Mouse (Mus musculus) liver, embryonic 16.5 days (tissue): Measurements from ENCODE around the gene Mylk2. TPM values are rescaled to one million over a fixed set of nuclear protein-coding genes. Genes with fewer than 3 reads are reported as not detected.

Experiments
- ATAC-seq: fragments of 200-750 bp; cut with Nextera tagmentation; 2 replicates; pipeline ENCODE4 v1.8.0; 2017; ENCODE audit warnings: low read depth, mild to moderate bottlenecking, moderate number of reproducible peaks, moderate library complexity
- H3K27ac ChIP-seq: fragments of 300-500 bp; sonication (generic); 2 replicates; pipeline ENCODE4 v1.5.1; 2014; ENCODE audit warnings: mild to moderate bottlenecking, low read length
- H3K27me3 ChIP-seq: fragments of 300-500 bp; sonication (generic); 2 replicates; pipeline ENCODE4 v1.6.1; 2014; ENCODE audit warnings: low read depth, low read length, mixed read lengths; ENCODE audit not compliant: control insufficient read depth, insufficient read depth
- H3K36me3 ChIP-seq: fragments of 300-500 bp; sonication (generic); 2 replicates; pipeline ENCODE4 v1.6.1; 2014; ENCODE audit warnings: mild to moderate bottlenecking; ENCODE audit not compliant: control insufficient read depth, insufficient read depth
- H3K4me1 ChIP-seq: fragments of 300-500 bp; sonication (generic); 2 replicates; pipeline ENCODE4 v1.6.1; 2014; ENCODE audit warnings: low read depth, low read length, mixed read lengths; ENCODE audit not compliant: control insufficient read depth
- H3K4me2 ChIP-seq: fragments of 300-500 bp; sonication (generic); 2 replicates; pipeline ENCODE4 v1.6.1; 2014; ENCODE audit warnings: low read depth, low read length, mixed read lengths
- H3K4me3 ChIP-seq: fragments of 300-500 bp; sonication (generic); 2 replicates; pipeline ENCODE4 v1.5.1; 2014; ENCODE audit warnings: low read depth, mild to moderate bottlenecking, low read length
- H3K9ac ChIP-seq: fragments of 300-500 bp; sonication (generic); 2 replicates; pipeline ENCODE4 v1.6.1; 2014; ENCODE audit warnings: low read depth, low read length
- H3K9me3 ChIP-seq: fragments of 300-500 bp; sonication (generic); replicated peaks from 2 replicates; pipeline ENCODE4 v1.6.1; 2016; ENCODE audit warnings: low read length; ENCODE audit not compliant: control insufficient read depth
- WGBS: fragments of 180-500 bp; shearing (Covaris S2); extraction: QIAGEN DNeasy Blood & Tissue Kit; methylation state at CpG from one replicate; pipeline ENCODE4 v1.1.7; 2014; ENCODE audit not compliant: insufficient replicate concordance; 5-methylcytosine and 5-hydroxymethylcytosine counted together
- polyA plus RNA-seq: library from polyadenylated mRNA; unstranded; fragments of >200 nt; fragmentation: Nextera tagmentation; extraction: Ambion mirVana; gene quantifications from 2 replicates; pipeline ENCODE4 v1.2.1, GENCODE M21; 2015

The Mylk2 gene
- 0.13 and 0.24 TPM in 2 replicates for polyA plus RNA-seq

- WGBS = 22% methylated on average over 12 of the region's 12 CpGs
- H3K9ac ChIP-seq = no peak within 1 kb of the TSS
Measured at GRCm38 (mm10) chr2:152911031-152911430, at the start of gene Mylk2. Mylk2 (plus strand) TSS chr2:152911352.

GRCm38 (mm10) chr2:152861891-152862290 is 49.3 kb upstream of the Mylk2 start:
- no peaks in the 10 kb centered on the region; the same call in 1 of the 2 replicates for H3K4me1 ChIP-seq
- 94% methylated on average over 1 of the region's 1 CpGs for WGBS
- H3K4me2 ChIP-seq = no peak overlapping the region
- H3K4me3 ChIP-seq = no peak overlapping the region
- no peak overlapping the region for H3K27ac ChIP-seq
- H3K36me3 ChIP-seq = peaks cover 57% of the 10 kb centered on the region
- ATAC-seq = no peak
- H3K9me3 ChIP-seq = no peaks in the 10 kb centered on the region
- no peak overlapping the region for H3K9ac ChIP-seq
- no peaks in the 10 kb centered on the region for H3K27me3 ChIP-seq

More at GRCm38 (mm10) chr2:152911031-152911430, at the start of gene Mylk2:
- Histone ChIP-seq H3K4me3 (no peak within 1 kb of the TSS), H3K4me1 (peaks cover 3% of the 10 kb centered on the region; the same call in 1 of the 2 replicates), H3K36me3 (no peaks in the 10 kb centered on the region), H3K27me3 (peaks cover 31% of the 10 kb centered on the region), H3K4me2 (no peak within 1 kb of the TSS), H3K9me3 (no peaks in the 10 kb centered on the region), H3K27ac (no peak within 1 kb of the TSS)
- no peak for ATAC-seq

GRCm38 (mm10) chr2:152862638-152863037 is 48.5 kb upstream of the Mylk2 start:
- Histone ChIP-seq H3K36me3 (peaks cover 59% of the 10 kb centered on the region), H3K4me3 (no peak overlapping the region), H3K4me1 (peaks cover 3% of the 10 kb centered on the region; the same call in 1 of the 2 replicates), H3K9me3 (no peaks in the 10 kb centered on the region), H3K27me3 (no peaks in the 10 kb centered on the region), H3K9ac (no peak overlapping the region), H3K4me2 (no peak overlapping the region), H3K27ac (no peak overlapping the region)
- ATAC-seq = no peak
- 70% methylated on average over 3 of the region's 3 CpGs for WGBS

DNA sequence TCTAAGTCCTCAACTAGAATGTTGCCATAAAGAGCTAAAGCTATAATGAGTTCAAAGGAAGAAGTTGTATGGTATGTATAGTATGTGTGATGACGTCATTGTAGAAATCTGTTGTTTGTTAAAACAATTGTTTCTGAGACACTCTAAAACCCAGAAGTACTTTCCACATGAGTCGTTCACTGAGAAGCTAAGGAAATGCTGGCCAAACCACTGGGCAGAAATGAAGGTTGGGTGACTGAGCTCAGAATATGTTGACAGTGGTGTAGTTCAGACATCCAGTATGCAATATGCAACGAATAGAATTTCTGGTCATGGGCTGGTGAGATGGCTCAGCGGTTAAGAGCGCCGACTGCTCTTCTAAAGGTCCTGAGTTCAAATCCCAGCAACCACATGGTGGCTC is 47.8 kb upstream of the Mylk2 start:
- ATAC-seq = no peak
- no peaks in the 10 kb centered on the region for H3K27me3 ChIP-seq
- peaks cover 3% of the 10 kb centered on the region; the same call in 1 of the 2 replicates for H3K4me1 ChIP-seq
- 93% methylated on average over 6 of the region's 6 CpGs for WGBS
- H3K27ac ChIP-seq = no peak overlapping the region
- H3K9ac ChIP-seq = no peak overlapping the region
- no peaks in the 10 kb centered on the region for H3K9me3 ChIP-seq
- peaks cover 56% of the 10 kb centered on the region for H3K36me3 ChIP-seq
- H3K4me2 ChIP-seq = no peak overlapping the region
- no peak overlapping the region for H3K4me3 ChIP-seq

DNA sequence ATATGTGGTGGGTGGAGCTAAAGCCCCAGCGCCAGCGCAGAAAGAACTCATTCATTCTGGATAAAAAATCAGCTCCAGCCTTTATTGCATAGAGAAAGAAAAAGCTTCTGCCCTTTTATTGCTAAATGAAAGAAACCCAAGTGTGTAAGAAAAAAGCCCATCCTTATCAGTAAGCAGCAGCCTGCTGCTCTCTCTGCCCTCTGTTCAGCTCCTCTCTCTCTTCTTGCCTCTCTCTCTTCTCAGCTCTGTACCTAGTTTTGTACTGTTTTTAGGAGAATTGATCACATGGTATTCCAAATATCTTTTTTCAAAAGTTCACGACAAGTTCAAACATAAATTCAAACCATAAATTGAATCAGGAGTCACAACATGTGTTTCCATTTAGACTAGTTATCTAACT is 32.9 kb upstream of the Mylk2 start:
- peaks cover 81% of the 10 kb centered on the region for H3K36me3 ChIP-seq
- WGBS = 61% methylated on average over 3 of the region's 3 CpGs
- H3K27ac ChIP-seq = no peak overlapping the region
- H3K9me3 ChIP-seq = no peaks in the 10 kb centered on the region
- no peak overlapping the region for H3K4me2 ChIP-seq
- no peak overlapping the region for H3K4me3 ChIP-seq
- H3K9ac ChIP-seq = no peak overlapping the region
- H3K4me1 ChIP-seq = no peaks in the 10 kb centered on the region
- no peak; the same call in 1 of the 2 replicates for ATAC-seq
- no peaks in the 10 kb centered on the region for H3K27me3 ChIP-seq

DNA sequence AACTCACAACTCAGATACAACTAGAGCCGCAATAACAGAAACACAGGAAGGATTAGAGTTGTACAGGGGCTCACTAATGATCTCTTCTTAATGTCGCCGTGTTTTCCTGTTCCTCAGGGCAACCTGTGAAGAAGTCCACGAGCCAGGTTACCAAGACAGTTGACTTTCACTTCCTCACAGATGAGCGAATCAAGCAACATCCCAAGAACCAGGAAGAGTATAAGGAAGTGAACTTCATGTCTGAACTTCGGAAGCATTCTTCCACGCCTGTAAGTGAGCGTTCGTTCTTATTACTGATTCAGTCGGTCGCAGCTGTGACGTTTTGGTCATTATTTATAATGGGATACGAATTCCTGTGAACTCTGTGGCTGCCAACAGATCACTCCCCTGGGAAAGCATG is 30.3 kb upstream of the Mylk2 start:
- Histone ChIP-seq H3K9ac (no peak overlapping the region), H3K4me2 (no peak overlapping the region), H3K9me3 (no peaks in the 10 kb centered on the region), H3K36me3 (peaks cover 88% of the 10 kb centered on the region), H3K4me3 (no peak overlapping the region), H3K27me3 (no peaks in the 10 kb centered on the region), H3K27ac (no peak overlapping the region), H3K4me1 (no peaks in the 10 kb centered on the region)
- WGBS = 90% methylated on average over 13 of the region's 13 CpGs
- no peak for ATAC-seq

- Histone ChIP-seq H3K4me3 (no peak overlapping the region), H3K36me3 (peaks cover 94% of the 10 kb centered on the region), H3K4me2 (no peak overlapping the region), H3K27me3 (no peaks in the 10 kb centered on the region), H3K4me1 (no peaks in the 10 kb centered on the region), H3K27ac (no peak overlapping the region), H3K9me3 (no peaks in the 10 kb centered on the region), H3K9ac (no peak overlapping the region)
- 88% methylated on average over 6 of the region's 6 CpGs for WGBS
- no peak for ATAC-seq
Measured at GRCm38 (mm10) chr2:152884101-152884645, 27.0 kb upstream of the Mylk2 start.

DNA sequence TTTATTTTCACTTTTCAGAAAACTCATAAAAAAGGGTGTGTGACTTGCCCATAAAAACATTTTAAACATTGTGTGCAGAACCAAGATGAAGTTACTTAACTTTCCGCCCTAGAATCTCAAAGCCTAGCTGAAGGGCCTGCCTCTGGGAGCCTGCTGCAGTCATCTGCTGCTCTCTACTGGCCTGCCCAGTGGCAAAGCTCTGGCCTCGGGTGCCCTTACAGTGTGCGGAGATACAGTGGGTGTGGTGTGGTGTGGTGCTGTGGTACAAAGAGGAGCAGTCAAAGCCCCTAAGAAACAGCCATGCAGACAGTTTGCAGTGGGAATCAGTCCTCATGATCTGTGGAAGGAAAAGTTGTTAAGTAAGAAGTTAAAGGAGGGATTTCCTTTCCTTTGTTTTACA is 23.9 kb upstream of the Mylk2 start:
- H3K4me1 ChIP-seq = no peaks in the 10 kb centered on the region
- H3K4me3 ChIP-seq = no peak overlapping the region
- H3K36me3 ChIP-seq = peaks cover 91% of the 10 kb centered on the region
- H3K4me2 ChIP-seq = no peak overlapping the region
- H3K27ac ChIP-seq = no peak overlapping the region
- H3K9me3 ChIP-seq = no peaks in the 10 kb centered on the region
- no peaks in the 10 kb centered on the region for H3K27me3 ChIP-seq
- WGBS = 85% methylated on average over 3 of the region's 3 CpGs
- no peak overlapping the region for H3K9ac ChIP-seq
- no peak for ATAC-seq

DNA sequence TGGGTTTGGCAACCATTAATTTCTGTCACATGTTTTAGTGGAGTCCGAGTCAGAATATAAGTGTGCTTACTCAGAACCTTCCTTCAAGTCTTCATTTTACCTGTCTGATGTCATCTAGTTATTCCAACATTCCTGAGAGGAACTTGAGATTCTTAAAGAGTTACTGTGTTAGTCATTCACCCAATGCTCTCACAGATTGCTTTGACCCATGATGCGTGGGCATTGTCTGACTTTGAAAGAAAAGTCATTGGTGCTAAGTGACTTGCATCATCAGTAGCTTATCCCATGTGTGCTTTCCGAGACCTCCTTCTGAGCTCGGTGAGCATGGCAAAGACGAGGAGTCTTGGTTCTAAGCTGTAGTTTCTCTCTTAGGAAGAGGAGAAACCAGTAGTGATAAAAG is 22.4 kb upstream of the Mylk2 start:
- no peaks in the 10 kb centered on the region for H3K4me1 ChIP-seq
- no peak overlapping the region for H3K9ac ChIP-seq
- peaks cover 93% of the 10 kb centered on the region for H3K36me3 ChIP-seq
- H3K9me3 ChIP-seq = no peaks in the 10 kb centered on the region
- no peak overlapping the region for H3K27ac ChIP-seq
- ATAC-seq = no peak
- 91% methylated on average over 5 of the region's 5 CpGs for WGBS
- H3K27me3 ChIP-seq = no peaks in the 10 kb centered on the region
- H3K4me3 ChIP-seq = no peak overlapping the region
- H3K4me2 ChIP-seq = no peak overlapping the region
